Mouse (Mus musculus) liver, embryonic 15.5 days (tissue): ENCODE data around the gene Plekhg4. TPM values are rescaled to one million over a fixed set of nuclear protein-coding genes. Genes with fewer than 3 reads are reported as not detected.

Experiments used
- ATAC-seq: fragments of 200-750 bp; cut with Nextera tagmentation; 2 replicates; pipeline ENCODE4 v1.8.0; 2017; ENCODE audit warnings: moderate number of reproducible peaks, mild to moderate bottlenecking, moderate library complexity; ENCODE audit not compliant: insufficient read depth
- H3K27ac ChIP-seq: fragments of 300-500 bp; sonication (generic); replicated peaks from 2 replicates; pipeline ENCODE4 v1.5.1; 2015; ENCODE audit warnings: mild to moderate bottlenecking, inconsistent platforms
- H3K27me3 ChIP-seq: fragments of 300-500 bp; sonication (generic); 2 replicates; pipeline ENCODE4 v1.6.1; 2015; ENCODE audit warnings: mild to moderate bottlenecking, inconsistent platforms
- H3K36me3 ChIP-seq: fragments of 300-500 bp; sonication (generic); replicated peaks from 2 replicates; pipeline ENCODE4 v1.6.1; 2015; ENCODE audit warnings: moderate library complexity, mild to moderate bottlenecking, inconsistent platforms
- H3K4me1 ChIP-seq: fragments of 300-500 bp; sonication (generic); replicated peaks from 2 replicates; pipeline ENCODE4 v1.6.1; 2015; ENCODE audit warnings: inconsistent platforms
- H3K4me2 ChIP-seq: fragments of 300-500 bp; sonication (generic); 2 replicates; pipeline ENCODE4 v1.6.1; 2015; ENCODE audit warnings: moderate library complexity, mild to moderate bottlenecking, inconsistent platforms
- H3K4me3 ChIP-seq: fragments of 300-500 bp; sonication (generic); replicated peaks from 2 replicates; pipeline ENCODE4 v1.5.1; 2015; ENCODE audit warnings: mild to moderate bottlenecking, inconsistent platforms
- H3K9ac ChIP-seq: fragments of 300-500 bp; sonication (generic); 2 replicates; pipeline ENCODE4 v1.6.1; 2015; ENCODE audit warnings: moderate library complexity, mild to moderate bottlenecking, inconsistent platforms
- H3K9me3 ChIP-seq: fragments of 300-500 bp; sonication (generic); replicated peaks from 2 replicates; pipeline ENCODE4 v1.6.1; 2016; ENCODE audit warnings: inconsistent platforms
- WGBS: fragments of 180-500 bp; shearing (Covaris S2); methylation state at CpG from one replicate; pipeline ENCODE4 v1.1.7; 2015; ENCODE audit warnings: mixed read lengths; ENCODE audit not compliant: insufficient replicate concordance; 5-methylcytosine and 5-hydroxymethylcytosine counted together
- polyA plus RNA-seq: library from polyadenylated mRNA; unstranded; fragments of >200 nt; fragmentation: Nextera tagmentation; extraction: Ambion mirVana; gene quantifications from 2 replicates; pipeline ENCODE4 v1.2.1, GENCODE M21; 2015

Plekhg4 gene
- polyA plus RNA-seq, 1 experiment from 2014 or later = not detected

DNA sequence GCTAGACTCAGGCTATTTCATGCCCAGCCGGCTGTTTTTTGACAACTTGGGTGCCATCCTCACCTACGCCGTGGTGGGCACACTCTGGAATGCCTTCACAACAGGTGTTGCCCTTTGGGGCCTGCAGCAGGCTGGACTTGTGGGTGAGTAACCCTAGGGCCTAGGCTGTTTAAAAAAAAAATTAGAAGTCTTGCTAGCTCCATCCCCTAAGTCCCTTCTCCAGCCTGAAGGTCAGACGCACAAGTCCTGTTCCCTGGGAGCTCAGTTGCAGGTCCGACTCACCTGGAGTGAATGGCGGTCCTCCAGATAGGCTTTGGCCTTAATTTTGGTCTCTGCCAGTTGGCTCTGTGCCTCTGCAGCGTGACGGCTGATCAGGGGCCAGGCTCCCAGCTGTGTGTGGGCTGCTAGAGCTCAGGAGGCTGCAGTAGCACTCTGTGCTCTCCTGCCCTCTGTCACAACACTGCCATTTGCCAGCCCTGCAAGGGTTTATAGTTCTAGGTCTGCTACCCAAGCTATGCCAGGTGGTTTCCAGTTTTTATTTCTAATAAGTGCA, 19.4 kb upstream of the Plekhg4 start:
- Histone ChIP-seq H3K4me3 (no peak overlapping the region), H3K4me2 (no peak overlapping the region), H3K36me3 (no peaks in the 10 kb centered on the region), H3K4me1 (peaks cover 7% of the 10 kb centered on the region), H3K9ac (no peak overlapping the region), H3K9me3 (no peaks in the 10 kb centered on the region), H3K27ac (no peak overlapping the region), H3K27me3 (peaks cover 71% of the 10 kb centered on the region)
- 70% methylated on average over 8 of the region's 8 CpGs for WGBS
- no peak for ATAC-seq

GRCm38 (mm10) chr8:105354549-105354948, 18.5 kb upstream of the Plekhg4 start:
- peaks cover 70% of the 10 kb centered on the region for H3K27me3 ChIP-seq
- H3K4me2 ChIP-seq = no peak overlapping the region

DNA sequence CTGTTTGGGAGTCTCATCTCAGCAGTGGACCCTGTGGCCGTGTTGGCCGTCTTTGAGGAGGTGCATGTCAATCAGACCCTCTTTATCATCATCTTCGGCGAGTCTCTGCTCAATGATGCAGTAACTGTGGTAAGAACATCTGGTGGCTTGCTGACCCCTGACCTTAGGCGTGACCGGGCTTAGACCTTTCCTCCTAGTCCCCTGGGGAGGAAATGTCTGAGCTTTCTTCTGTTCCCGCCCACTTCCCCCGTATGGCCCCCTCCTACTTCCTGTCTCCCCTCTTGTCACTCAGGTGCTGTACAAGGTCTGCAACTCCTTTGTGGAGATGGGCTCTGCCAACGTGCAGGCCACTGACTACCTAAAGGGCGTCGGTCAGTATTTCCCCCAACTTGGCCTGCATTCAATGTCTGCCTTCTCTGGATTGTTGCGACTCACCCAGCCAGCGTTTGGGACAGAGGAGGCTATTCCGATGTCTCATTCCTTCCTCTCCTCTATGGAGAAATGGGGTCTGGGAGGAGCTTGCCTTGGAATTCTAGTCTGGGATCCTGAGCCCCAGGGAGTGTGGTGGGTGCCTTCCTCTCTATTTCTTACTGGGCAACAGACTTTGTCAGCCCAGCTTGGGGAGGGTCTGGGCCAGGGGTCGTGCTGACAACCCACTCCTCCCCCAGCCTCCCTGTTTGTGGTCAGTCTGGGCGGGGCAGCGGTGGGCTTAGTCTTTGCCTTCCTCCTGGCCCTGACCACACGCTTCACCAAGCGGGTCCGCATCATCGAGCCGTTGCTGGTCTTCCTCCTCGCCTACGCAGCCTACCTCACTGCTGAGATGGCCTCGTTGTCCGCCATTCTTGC, 17.7 kb upstream of the Plekhg4 start:
- H3K27ac ChIP-seq = no peak overlapping the region
- H3K27me3 ChIP-seq = peaks cover 62% of the 10 kb centered on the region
- H3K4me3 ChIP-seq = no peak overlapping the region
- no peaks in the 10 kb centered on the region for H3K36me3 ChIP-seq
- H3K4me1 ChIP-seq = no peaks in the 10 kb centered on the region
- no peaks in the 10 kb centered on the region for H3K9me3 ChIP-seq
- 49% methylated on average over 26 of the region's 26 CpGs for WGBS
- ATAC-seq = no peak
- no peak overlapping the region for H3K4me2 ChIP-seq
- no peak overlapping the region for H3K9ac ChIP-seq

More at GRCm38 (mm10) chr8:105354549-105354948, 18.5 kb upstream of the Plekhg4 start:
- no peaks in the 10 kb centered on the region for H3K4me1 ChIP-seq
- no peak overlapping the region for H3K9ac ChIP-seq
- H3K27ac ChIP-seq = no peak overlapping the region
- no peaks in the 10 kb centered on the region for H3K9me3 ChIP-seq
- no peaks in the 10 kb centered on the region for H3K36me3 ChIP-seq
- WGBS = 78% methylated on average over 4 of the region's 4 CpGs
- no peak overlapping the region for H3K4me3 ChIP-seq
- no peak for ATAC-seq

DNA sequence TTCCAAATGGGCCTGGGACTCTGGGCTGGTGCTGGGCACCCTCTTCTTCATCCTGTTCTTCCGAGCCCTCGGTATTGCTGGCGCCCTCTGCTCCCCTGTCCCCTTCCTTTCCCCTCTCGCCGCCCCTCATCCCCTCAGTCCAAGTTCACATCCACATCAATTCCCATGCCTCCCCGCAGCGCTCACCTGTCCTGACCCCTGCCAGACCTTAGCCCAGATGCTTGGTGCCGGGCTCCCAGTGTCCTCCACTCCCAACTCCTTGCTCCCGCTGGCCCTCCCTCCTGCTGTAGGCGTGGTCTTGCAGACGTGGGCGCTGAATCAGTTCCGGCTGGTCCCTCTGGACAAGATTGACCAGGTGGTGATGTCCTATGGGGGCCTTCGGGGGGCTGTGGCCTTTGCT, 16.4 kb upstream of the Plekhg4 start:
- Histone ChIP-seq H3K4me3 (no peak overlapping the region), H3K9ac (no peak overlapping the region), H3K27ac (no peak overlapping the region), H3K27me3 (peaks cover 49% of the 10 kb centered on the region), H3K36me3 (no peaks in the 10 kb centered on the region), H3K4me2 (no peak overlapping the region), H3K9me3 (no peaks in the 10 kb centered on the region), H3K4me1 (no peaks in the 10 kb centered on the region)
- ATAC-seq = no peak; the same call in 1 of the 2 replicates
- WGBS = 71% methylated on average over 14 of the region's 14 CpGs

DNA sequence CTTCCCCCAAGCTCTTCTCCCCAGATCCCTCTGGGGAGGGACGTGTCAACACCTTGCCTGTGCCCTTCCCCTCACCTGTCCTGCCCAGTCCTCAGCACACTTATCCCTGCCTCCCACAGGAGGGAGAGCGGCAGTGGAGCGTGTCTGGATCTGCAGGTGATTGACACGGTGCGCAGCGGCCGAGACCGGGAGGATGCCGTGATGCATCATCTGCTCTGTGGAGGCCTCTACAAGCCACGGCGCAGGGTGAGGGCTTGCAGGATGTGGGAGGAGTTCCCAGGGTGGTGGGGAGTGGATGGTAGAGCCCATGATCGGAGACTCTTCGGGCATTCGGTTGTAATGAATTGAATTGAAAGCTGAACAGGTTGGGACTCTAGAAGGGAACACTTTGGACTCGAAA, 13.9 kb upstream of the Plekhg4 start:
- H3K9ac ChIP-seq = no peak overlapping the region
- WGBS = 69% methylated on average over 15 of the region's 15 CpGs
- H3K4me3 ChIP-seq = no peak overlapping the region
- H3K9me3 ChIP-seq = no peaks in the 10 kb centered on the region
- peaks cover 33% of the 10 kb centered on the region for H3K27me3 ChIP-seq
- no peak overlapping the region for H3K27ac ChIP-seq
- H3K4me2 ChIP-seq = no peak overlapping the region
- H3K4me1 ChIP-seq = no peaks in the 10 kb centered on the region
- ATAC-seq = no peak
- no peaks in the 10 kb centered on the region for H3K36me3 ChIP-seq

DNA sequence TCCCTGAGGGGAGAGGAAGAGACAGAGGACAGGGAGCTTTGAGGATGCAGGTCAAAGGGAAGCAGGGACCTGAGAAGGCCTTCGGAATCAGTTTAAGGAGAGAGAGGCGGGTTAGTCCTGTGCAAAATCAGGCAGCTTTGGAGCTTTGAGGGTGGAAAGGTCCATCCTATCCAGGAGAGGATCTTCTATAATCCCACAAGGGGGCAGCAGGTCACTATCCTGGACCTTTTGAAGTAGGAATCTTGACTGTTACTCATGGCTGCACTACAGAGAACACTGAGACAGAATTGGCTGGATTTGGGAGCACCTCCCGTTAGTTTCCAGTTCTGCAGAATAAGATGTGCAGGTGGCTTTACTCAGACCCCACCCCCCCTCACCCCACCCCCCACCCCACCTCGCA, 13.4 kb upstream of the Plekhg4 start:
- Histone ChIP-seq H3K4me1 (no peaks in the 10 kb centered on the region), H3K27ac (no peak overlapping the region), H3K27me3 (peaks cover 35% of the 10 kb centered on the region), H3K4me3 (no peak overlapping the region), H3K4me2 (no peak overlapping the region), H3K9ac (no peak overlapping the region), H3K9me3 (no peaks in the 10 kb centered on the region), H3K36me3 (no peaks in the 10 kb centered on the region)
- no peak for ATAC-seq
- WGBS = 47% methylated on average over 4 of the region's 4 CpGs

- Histone ChIP-seq H3K4me2 (no peak overlapping the region), H3K9ac (no peak overlapping the region), H3K4me1 (no peaks in the 10 kb centered on the region), H3K27ac (no peak overlapping the region), H3K4me3 (no peak overlapping the region), H3K9me3 (no peaks in the 10 kb centered on the region), H3K27me3 (peaks cover 29% of the 10 kb centered on the region), H3K36me3 (no peaks in the 10 kb centered on the region)
- ATAC-seq = no peak
- WGBS = 49% methylated on average over 12 of the region's 12 CpGs
Observed at GRCm38 (mm10) chr8:105361751-105362702, 11.0 kb upstream of the Plekhg4 start.

- ATAC-seq = no peak
- no peak overlapping the region for H3K9ac ChIP-seq
- H3K4me2 ChIP-seq = no peak overlapping the region
- no peak overlapping the region for H3K4me3 ChIP-seq
- 50% methylated on average over 2 of the region's 2 CpGs for WGBS
- H3K4me1 ChIP-seq = no peaks in the 10 kb centered on the region
- peaks cover 8% of the 10 kb centered on the region for H3K27me3 ChIP-seq
- H3K9me3 ChIP-seq = no peaks in the 10 kb centered on the region
- no peaks in the 10 kb centered on the region for H3K36me3 ChIP-seq
- no peak overlapping the region for H3K27ac ChIP-seq
Observed at GRCm38 (mm10) chr8:105367107-105367506, 6.0 kb upstream of the Plekhg4 start.

DNA sequence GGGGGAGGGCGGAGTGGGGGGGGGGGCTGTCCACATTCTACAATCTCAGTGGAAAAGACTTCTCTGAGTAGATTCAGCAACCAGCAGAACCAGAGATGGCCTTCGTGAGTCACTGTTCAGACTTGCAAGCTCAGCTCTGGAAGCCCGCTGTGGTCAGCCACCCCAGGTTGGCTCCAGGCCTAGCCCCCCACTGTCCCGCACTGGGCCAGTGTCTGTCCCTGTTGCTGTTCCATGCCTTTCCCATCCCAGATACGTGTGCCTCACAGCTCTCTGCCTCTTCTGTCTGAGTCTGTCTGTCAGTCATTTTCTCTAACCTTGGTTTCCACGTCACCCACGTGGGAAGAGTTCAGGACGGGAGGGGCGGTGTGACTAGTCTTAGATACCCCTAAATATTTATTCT, 601 bp upstream of the Plekhg4 start:
- ATAC-seq = no peak
- Histone ChIP-seq H3K4me2 (no peak overlapping the region), H3K27ac (no peak overlapping the region), H3K27me3 (peaks cover 4% of the 10 kb centered on the region; the same call in 1 of the 2 replicates), H3K9me3 (no peaks in the 10 kb centered on the region), H3K4me1 (peaks cover 4% of the 10 kb centered on the region; the same call in 1 of the 2 replicates), H3K36me3 (no peaks in the 10 kb centered on the region), H3K9ac (no peak overlapping the region), H3K4me3 (no peak overlapping the region)
- 65% methylated on average over 9 of the region's 9 CpGs for WGBS

- no peak overlapping the region for H3K4me3 ChIP-seq
- no peaks in the 10 kb centered on the region for H3K9me3 ChIP-seq
- peaks cover 4% of the 10 kb centered on the region; the same call in 1 of the 2 replicates for H3K4me1 ChIP-seq
- H3K9ac ChIP-seq = no peak overlapping the region
- no peak for ATAC-seq
- WGBS = 29% methylated on average over 33 of the region's 33 CpGs
- no peak overlapping the region for H3K27ac ChIP-seq
- H3K27me3 ChIP-seq = peaks cover 11% of the 10 kb centered on the region; the same call in 1 of the 2 replicates
- no peaks in the 10 kb centered on the region for H3K36me3 ChIP-seq
- H3K4me2 ChIP-seq = peak overlapping the region; percentile 32; the same call in 1 of the 2 replicates
Observed at GRCm38 (mm10) chr8:105374513-105374966, 1.5 kb downstream of the Plekhg4 start.
